Mouse (Mus musculus): Measurements from ENCODE around the gene Ddhd1.
A peak's percentile ranks its signal among the peaks of the same experiment; 100 is the strongest.

DNA sequence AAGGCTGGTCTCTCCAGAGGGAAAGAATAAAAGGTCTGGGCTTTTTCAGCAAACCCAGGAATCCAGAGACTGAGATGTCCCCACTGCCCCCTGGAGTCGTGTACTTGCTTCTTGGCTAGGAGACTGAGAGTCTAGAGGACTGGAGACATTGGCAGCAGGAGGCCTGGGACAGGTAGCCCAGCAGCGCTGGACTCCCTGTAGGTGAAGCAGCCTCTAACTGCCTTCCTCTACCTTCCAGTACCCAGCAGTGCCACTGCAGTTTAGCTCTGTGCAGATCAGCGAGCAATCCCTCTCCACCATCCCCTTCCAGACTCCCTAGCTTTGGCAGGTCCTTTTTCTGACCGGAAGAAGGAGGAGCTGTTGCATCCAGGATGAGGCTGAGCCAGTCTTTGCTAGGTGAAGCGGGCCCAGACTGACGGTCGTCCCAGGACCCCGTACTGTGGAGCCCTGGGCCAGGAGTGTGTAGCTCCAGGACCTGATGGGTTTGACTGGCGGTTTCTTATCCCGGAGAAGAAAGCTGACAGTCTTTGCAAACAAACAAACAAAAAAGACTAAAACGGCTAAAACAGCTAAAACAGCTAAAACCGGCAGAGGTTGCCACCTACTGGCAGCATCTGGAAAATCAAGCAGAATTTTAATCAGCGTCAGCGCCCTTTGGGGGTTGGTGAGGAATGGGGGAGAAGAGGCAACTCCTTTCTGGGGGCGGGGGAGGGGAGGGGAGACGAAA is 32.7 kb upstream of the Ddhd1 start:
- TF ChIP-seq POLR2A (IDR thresholded peaks at IDR 0.05; ENCODE audit: extremely low read depth, insufficient read depth, low read length) (no peak), CTCF (IDR thresholded peaks at IDR 0.05; ENCODE audit: extremely low read depth, insufficient read depth, low read length) (peak; percentile 66)

All from cortical plate, adult 2 months (tissue).